Mouse (Mus musculus) heart, adult 2 months (tissue): ENCODE measurements around the gene Izumo4. TPM values are rescaled to one million over a fixed set of nuclear protein-coding genes. Genes with fewer than 3 reads are reported as not detected.

Experiments used
- DNase-seq, 2 experiments: peaks; one replicate each; pipeline ENCODE4 v3.0.0; 2021
- H3K27ac ChIP-seq: fragments of 200-600 bp; 2 replicates; pipeline ENCODE4 v1.8.1; 2022
- H3K27me3 ChIP-seq: fragments of 200-500 bp; 2 replicates; pipeline ENCODE4 v1.6.1; 2012; ENCODE audit warnings: mild to moderate bottlenecking, low read length, inconsistent platforms, mixed read lengths; ENCODE audit not compliant: control insufficient read depth, insufficient read depth
- H3K36me3 ChIP-seq: fragments of 200-500 bp; 2 replicates; pipeline ENCODE4 v1.6.1; 2012; ENCODE audit warnings: low read length, inconsistent platforms; ENCODE audit not compliant: control insufficient read depth, insufficient read depth
- H3K4me1 ChIP-seq: fragments of 200-500 bp; 2 replicates; pipeline ENCODE4 v1.6.1; 2011; ENCODE audit warnings: low read length; ENCODE audit not compliant: control insufficient read depth, insufficient read depth
- H3K4me3 ChIP-seq: fragments of 200-600 bp; 2 replicates; pipeline ENCODE4 v1.8.1; 2022
- H3K79me2 ChIP-seq: fragments of 200-500 bp; replicated peaks from 2 replicates; pipeline ENCODE4 v1.6.1; 2012; ENCODE audit warnings: mild to moderate bottlenecking, inconsistent platforms, low read length, moderate library complexity, mixed read lengths; ENCODE audit not compliant: control insufficient read depth, insufficient read depth
- H3K9ac ChIP-seq: fragments of 200-500 bp; 2 replicates; pipeline ENCODE4 v1.6.1; 2012; ENCODE audit warnings: low read depth, mild to moderate bottlenecking, control low read depth, inconsistent platforms, low read length, mixed read lengths
- CTCF ChIP-seq: fragments of 200-600 bp; IDR thresholded peaks from 2 replicates; pipeline ENCODE4 v1.8.1; 2022; ENCODE audit warnings: antibody characterized with exemption, mild to moderate bottlenecking, moderate library complexity
- EP300 ChIP-seq: fragments of 200-500 bp; IDR thresholded peaks from 2 replicates; pipeline ENCODE4 v1.6.1; 2011; ENCODE audit warnings: low read depth, low read length, control low read depth; ENCODE audit not compliant: insufficient read depth
- POLR2A ChIP-seq: fragments of 200-500 bp; IDR thresholded peaks from 2 replicates; pipeline ENCODE4 v1.6.1; 2011; ENCODE audit warnings: mild to moderate bottlenecking, low read depth, low read length, control low read depth; ENCODE audit not compliant: insufficient read depth
- whole genome bisulfite sequencing: fragments of 180-500 bp; shearing (Covaris S2); methylation state at CpG from one replicate; pipeline ENCODE4 v1.1.7; 2018; 5-methylcytosine and 5-hydroxymethylcytosine counted together
- intact Hi-C: fragments of 180-260 bp; cut with DNase I; formaldehyde crosslinking; loops from one replicate; pipeline ENCODE4 v1.15.1; 2025
- polyA plus RNA-seq: library from polyadenylated mRNA; depleted of rRNA; stranded (reverse); fragments of >200 nt; gene quantifications from 2 replicates; pipeline ENCODE4 v1.2.3, GENCODE M21; 2012; rRNA removed
- total RNA-seq, 2 experiments: library from RNA; stranded (reverse); gene quantifications; 2 replicates each; pipeline ENCODE4 v1.2.3; 2021

Gene Izumo4
- total and polyA plus RNA-seq, 3 experiments = 3.4 to 15.6 (median 3.8) TPM

GRCm38 (mm10) chr10:80748609-80749008, 46.6 kb downstream of the Izumo4 start:
- no peak overlapping the region for H3K4me3 ChIP-seq
- no peaks in the 10 kb centered on the region; the same call in 1 of the 2 replicates for H3K36me3 ChIP-seq
- no peaks in the 10 kb centered on the region for H3K79me2 ChIP-seq
- H3K4me1 ChIP-seq = peaks cover 5% of the 10 kb centered on the region
- no peaks in the 10 kb centered on the region for H3K27me3 ChIP-seq
- intact Hi-C loops = loop anchor here (1.0 to 10.0 kb wide), 3 partner anchors 132 to 426 kb away; partner anchors contain the start of gene Eef2
- TF ChIP-seq CTCF = no peak
- TF ChIP-seq POLR2A = no peak
- TF ChIP-seq EP300 = 0 out of 2 replicates have a peak, but pooled peaks have one; percentile 33
- 4% methylated on average over 6 of the region's 6 CpGs for WGBS
- peak; percentile 47 to 54 for DNase-seq
- H3K27ac ChIP-seq = no peak overlapping the region
- H3K9ac ChIP-seq = no peak overlapping the region

GRCm38 (mm10) chr10:80751188-80751832, 49.3 kb downstream of the Izumo4 start:
- TF ChIP-seq EP300 (peak; percentile 25; the same call in 1 of the 2 replicates), POLR2A (peak; percentile 66), CTCF (peak; percentile 74)
- under 1% methylated on average over 16 of the region's 16 CpGs for WGBS
- intact Hi-C loops = loop anchor here (1.0 to 2.0 kb wide), 2 partner anchors 23 to 67 kb away; no protein-coding TSS in a partner anchor

GRCm38 (mm10) chr10:80752079-80752625, 50.2 kb downstream of the Izumo4 start:
- Histone ChIP-seq H3K9ac (peak overlapping the region; percentile 46), H3K4me1 (peaks cover 18% of the 10 kb centered on the region), H3K79me2 (peaks cover 5% of the 10 kb centered on the region), H3K27me3 (no peaks in the 10 kb centered on the region), H3K4me3 (peak overlapping the region; percentile 53), H3K36me3 (no peaks in the 10 kb centered on the region; the same call in 1 of the 2 replicates), H3K27ac (peak overlapping the region; percentile 98)
- TF ChIP-seq EP300 (0 out of 2 replicates have a peak, but pooled peaks have one; percentile 24), POLR2A (peak; percentile 26; the same call in 1 of the 2 replicates), CTCF (no peak)
- peak; percentile 79 to 82 for DNase-seq
- intact Hi-C loops = no loop called here
- 0% methylated on average over 6 of the region's 6 CpGs for WGBS

More at GRCm38 (mm10) chr10:80751188-80751832, 49.3 kb downstream of the Izumo4 start:
- DNase-seq = peak; percentile 72 to 88
- no peaks in the 10 kb centered on the region; the same call in 1 of the 2 replicates for H3K36me3 ChIP-seq
- H3K4me1 ChIP-seq = peaks cover 11% of the 10 kb centered on the region
- peak overlapping the region; percentile 98 for H3K27ac ChIP-seq
- H3K4me3 ChIP-seq = peak overlapping the region; percentile 53
- peak overlapping the region; percentile 46 for H3K9ac ChIP-seq
- peaks cover 5% of the 10 kb centered on the region for H3K79me2 ChIP-seq
- no peaks in the 10 kb centered on the region for H3K27me3 ChIP-seq

- Histone ChIP-seq H3K36me3 (no peaks in the 10 kb centered on the region; the same call in 1 of the 2 replicates), H3K27ac (peak within 1 kb of the TSS; percentile 98), H3K27me3 (no peaks in the 10 kb centered on the region), H3K4me3 (peak within 1 kb of the TSS; percentile 80), H3K9ac (peak within 1 kb of the TSS; percentile 93), H3K4me1 (peaks cover 31% of the 10 kb centered on the region), H3K79me2 (peaks cover 10% of the 10 kb centered on the region)
- WGBS = 1% methylated on average over 57 of the region's 57 CpGs
- TF ChIP-seq EP300 (peak; percentile 77), POLR2A (peak; percentile 61), CTCF (no peak)
- intact Hi-C loops = no loop called here
- DNase-seq = peak; percentile 99
Observed at GRCm38 (mm10) chr10:80754594-80755290, 52.8 kb downstream of the Izumo4 start, which contains the start of gene Dot1l. Dot1l (plus strand) TSS chr10:80755206.

Other genes with a start within 250 kb of the Izumo4 start
- under 1 TPM in 1 of 2 experiments, not detected in 1; 0.05 TPM for gene Onecut3, start 207.3 kb upstream of the Izumo4 start, total RNA-seq
- 0.06 and 0.09 TPM in 2 replicates for gene Onecut3, start 207.3 kb upstream of the Izumo4 start, polyA plus RNA-seq
- gene Atp8b3, start 163.1 kb upstream of the Izumo4 start, total RNA-seq = not detected
- gene Atp8b3, start 163.1 kb upstream of the Izumo4 start, polyA plus RNA-seq = 0.39 and 0.50 TPM in 2 replicates
- 10 to 100 TPM; 11.6 to 12.3 TPM for gene Rexo1, start 140.6 kb upstream of the Izumo4 start, total RNA-seq
- gene Rexo1, start 140.6 kb upstream of the Izumo4 start, polyA plus RNA-seq = 19.5 and 19.8 TPM in 2 replicates
- gene Klf16, start 124.9 kb upstream of the Izumo4 start, total RNA-seq = 1 to 10 TPM; 4.0 to 4.4 TPM
- gene Klf16, start 124.9 kb upstream of the Izumo4 start, polyA plus RNA-seq = 3.6 and 5.5 TPM in 2 replicates
- 10 to 100 TPM; 40.2 to 46.9 TPM for gene Abhd17a, start 111.8 kb upstream of the Izumo4 start, total RNA-seq
- 67.3 and 80.0 TPM in 2 replicates for gene Abhd17a, start 111.8 kb upstream of the Izumo4 start, polyA plus RNA-seq
- gene Scamp4, start 99.3 kb upstream of the Izumo4 start, total RNA-seq = 10 to 100 TPM; 20.8 to 26.9 TPM
- 58.9 and 60.5 TPM in 2 replicates for gene Scamp4, start 99.3 kb upstream of the Izumo4 start, polyA plus RNA-seq
- gene Adat3, start 99.3 kb upstream of the Izumo4 start, total RNA-seq = 1 to 10 TPM in 1 of 2 experiments, under 1 TPM in 1; 0.60 to 1.1 TPM
- 1.0 and 2.5 TPM in 2 replicates for gene Adat3, start 99.3 kb upstream of the Izumo4 start, polyA plus RNA-seq
- under 1 TPM; 0.34 to 0.39 TPM for gene Gm49322, start 96.2 kb upstream of the Izumo4 start, total RNA-seq
- 0.62 and 2.0 TPM in 2 replicates for gene Gm49322, start 96.2 kb upstream of the Izumo4 start, polyA plus RNA-seq
- 100 to 1,000 TPM; 117 to 130 TPM for gene Csnk1g2, start 79.3 kb upstream of the Izumo4 start, total RNA-seq
- 125 and 130 TPM in 2 replicates for gene Csnk1g2, start 79.3 kb upstream of the Izumo4 start, polyA plus RNA-seq
- 10 to 100 TPM; 43.7 to 44.2 TPM for gene Btbd2, start 45.1 kb upstream of the Izumo4 start, total RNA-seq
- gene Btbd2, start 45.1 kb upstream of the Izumo4 start, polyA plus RNA-seq = 57.3 and 60.1 TPM in 2 replicates
- gene Mknk2, start 24.1 kb upstream of the Izumo4 start, total RNA-seq = 100 to 1,000 TPM; 176 to 229 TPM
- gene Mknk2, start 24.1 kb upstream of the Izumo4 start, polyA plus RNA-seq = 199 and 208 TPM in 2 replicates
- 1 to 10 TPM; 7.4 to 7.6 TPM for gene Mob3a, start 207 bp upstream of the Izumo4 start, total RNA-seq
- 11.7 and 13.6 TPM in 2 replicates for gene Mob3a, start 207 bp upstream of the Izumo4 start, polyA plus RNA-seq
- gene Ap3d1, start 40.1 kb downstream of the Izumo4 start, total RNA-seq = 10 to 100 TPM; 40.2 to 42.6 TPM
- gene Ap3d1, start 40.1 kb downstream of the Izumo4 start, polyA plus RNA-seq = 52.9 and 66.5 TPM in 2 replicates
- 10 to 100 TPM; 18.8 to 19.6 TPM for gene Dot1l, start 53.0 kb downstream of the Izumo4 start, total RNA-seq
- 35.0 and 39.6 TPM in 2 replicates for gene Dot1l, start 53.0 kb downstream of the Izumo4 start, polyA plus RNA-seq
- 10 to 100 TPM; 27.3 to 30.4 TPM for gene Sf3a2, start 96.0 kb downstream of the Izumo4 start, total RNA-seq
- gene Sf3a2, start 96.0 kb downstream of the Izumo4 start, polyA plus RNA-seq = 18.4 and 19.7 TPM in 2 replicates
- gene Plekhj1, start 96.4 kb downstream of the Izumo4 start, total RNA-seq = 10 to 100 TPM; 29.7 to 33.0 TPM
- 28.9 and 33.2 TPM in 2 replicates for gene Plekhj1, start 96.4 kb downstream of the Izumo4 start, polyA plus RNA-seq
- gene Amh, start 103.1 kb downstream of the Izumo4 start, total RNA-seq = under 1 TPM; 0.18 TPM
- gene Amh, start 103.1 kb downstream of the Izumo4 start, polyA plus RNA-seq = 0.15 and 0.25 TPM in 2 replicates
- gene Jsrp1, start 111.3 kb downstream of the Izumo4 start, total RNA-seq = 1 to 10 TPM in 1 of 2 experiments, under 1 TPM in 1; 0.25 to 1.1 TPM
- 0.21 and 0.56 TPM in 2 replicates for gene Jsrp1, start 111.3 kb downstream of the Izumo4 start, polyA plus RNA-seq
- 100 to 1,000 TPM; 850 to 914 TPM for gene Oaz1, start 124.5 kb downstream of the Izumo4 start, total RNA-seq
- 1,001 and 1,201 TPM in 2 replicates for gene Oaz1, start 124.5 kb downstream of the Izumo4 start, polyA plus RNA-seq
- 10 to 100 TPM; 10.7 to 15.8 TPM for gene Lingo3, start 141.9 kb downstream of the Izumo4 start, total RNA-seq
- 12.0 and 15.1 TPM in 2 replicates for gene Lingo3, start 141.9 kb downstream of the Izumo4 start, polyA plus RNA-seq
- 10 to 100 TPM; 19.4 to 23.2 TPM for gene Lsm7, start 153.0 kb downstream of the Izumo4 start, total RNA-seq
- 74.9 and 79.9 TPM in 2 replicates for gene Lsm7, start 153.0 kb downstream of the Izumo4 start, polyA plus RNA-seq
- 10 to 100 TPM; 15.4 to 16.8 TPM for gene Sppl2b, start 153.1 kb downstream of the Izumo4 start, total RNA-seq
- gene Sppl2b, start 153.1 kb downstream of the Izumo4 start, polyA plus RNA-seq = 51.4 and 74.2 TPM in 2 replicates
- not detected for gene Tmprss9, start 169.7 kb downstream of the Izumo4 start, total RNA-seq
- 0.02 TPM in 1 of 2 replicates, not detected in the other for gene Tmprss9, start 169.7 kb downstream of the Izumo4 start, polyA plus RNA-seq
- 100 to 1,000 TPM; 126 to 133 TPM for gene Timm13, start 198.8 kb downstream of the Izumo4 start, total RNA-seq
- gene Timm13, start 198.8 kb downstream of the Izumo4 start, polyA plus RNA-seq = 151 and 188 TPM in 2 replicates
- 1 to 10 TPM; 3.6 to 5.4 TPM for gene Lmnb2, start 216.1 kb downstream of the Izumo4 start, total RNA-seq
- 5.4 and 7.4 TPM in 2 replicates for gene Lmnb2, start 216.1 kb downstream of the Izumo4 start, polyA plus RNA-seq
- gene Gadd45b, start 227.9 kb downstream of the Izumo4 start, total RNA-seq = 10 to 100 TPM; 10.9 to 13.9 TPM
- 10.0 and 10.1 TPM in 2 replicates for gene Gadd45b, start 227.9 kb downstream of the Izumo4 start, polyA plus RNA-seq